Mouse (Mus musculus): ENCODE data around the gene Map3k5. TPM values are rescaled to one million over a fixed set of nuclear protein-coding genes. Genes with fewer than 3 reads are reported as not detected.

The Map3k5 gene
- polyA plus RNA-seq, 1 experiment from 2014 or later: 1.4 TPM

- Histone ChIP-seq H3K27ac (ENCODE audit: low read depth, low read length) (no peak overlapping the region), H3K9me3 (ENCODE audit: control insufficient read depth, low read length) (no peaks in the 10 kb centered on the region), H3K4me3 (ENCODE audit: low read depth, low read length) (no peak overlapping the region), H3K4me2 (ENCODE audit: low read depth) (no peak overlapping the region), H3K9ac (ENCODE audit: low read length) (no peak overlapping the region), H3K4me1 (ENCODE audit: control insufficient read depth, insufficient read depth, low read length) (no peaks in the 10 kb centered on the region), H3K27me3 (ENCODE audit: control insufficient read depth, insufficient read depth, low read length) (no peaks in the 10 kb centered on the region), H3K36me3 (ENCODE audit: control insufficient read depth, insufficient read depth, low read length) (no peaks in the 10 kb centered on the region)
- no peak for ATAC-seq (ENCODE audit: insufficient read depth, low FRiP score, low TSS enrichment)
- no peak for DNase-seq (ENCODE audit: low spot score)
- 87% methylated on average over 3 of the region's 3 CpGs for whole genome bisulfite sequencing
Measured at GRCm38 (mm10) chr10:20018806-20019205, 84.5 kb downstream of the Map3k5 start.

GRCm38 (mm10) chr10:20021256-20021655 is 87.0 kb downstream of the Map3k5 start:
- Histone ChIP-seq H3K27ac (ENCODE audit: low read depth, low read length) (no peak overlapping the region), H3K4me3 (ENCODE audit: low read depth, low read length) (no peak overlapping the region)
- WGBS: 85% methylated on average over 6 of the region's 6 CpGs

GRCm38 (mm10) chr10:20021670-20022468 is 87.6 kb downstream of the Map3k5 start:
- H3K9me3 ChIP-seq (ENCODE audit: control insufficient read depth, low read length): no peaks in the 10 kb centered on the region
- H3K4me2 ChIP-seq (ENCODE audit: low read depth): no peak overlapping the region
- H3K36me3 ChIP-seq (ENCODE audit: control insufficient read depth, insufficient read depth, low read length): no peaks in the 10 kb centered on the region
- no peaks in the 10 kb centered on the region for H3K27me3 ChIP-seq (ENCODE audit: control insufficient read depth, insufficient read depth, low read length)
- 85% methylated on average over 15 of the region's 15 CpGs for WGBS
- no peak overlapping the region for H3K27ac ChIP-seq (ENCODE audit: low read depth, low read length)
- DNase-seq (ENCODE audit: low spot score) (no peak), ATAC-seq (ENCODE audit: insufficient read depth, low FRiP score, low TSS enrichment) (no peak)
- H3K9ac ChIP-seq (ENCODE audit: low read length): no peak overlapping the region
- H3K4me3 ChIP-seq (ENCODE audit: low read depth, low read length): no peak overlapping the region
- no peaks in the 10 kb centered on the region for H3K4me1 ChIP-seq (ENCODE audit: control insufficient read depth, insufficient read depth, low read length)

More at GRCm38 (mm10) chr10:20021256-20021655, 87.0 kb downstream of the Map3k5 start:
- Histone ChIP-seq H3K9ac (ENCODE audit: low read length) (no peak overlapping the region), H3K9me3 (ENCODE audit: control insufficient read depth, low read length) (no peaks in the 10 kb centered on the region), H3K4me2 (ENCODE audit: low read depth) (no peak overlapping the region), H3K27me3 (ENCODE audit: control insufficient read depth, insufficient read depth, low read length) (no peaks in the 10 kb centered on the region), H3K36me3 (ENCODE audit: control insufficient read depth, insufficient read depth, low read length) (no peaks in the 10 kb centered on the region), H3K4me1 (ENCODE audit: control insufficient read depth, insufficient read depth, low read length) (no peaks in the 10 kb centered on the region)
- ATAC-seq (ENCODE audit: insufficient read depth, low FRiP score, low TSS enrichment) (no peak), DNase-seq (ENCODE audit: low spot score) (no peak)

- 70% methylated on average over 10 of the region's 10 CpGs for WGBS
- DNase-seq (ENCODE audit: low spot score) (no peak), ATAC-seq (ENCODE audit: insufficient read depth, low FRiP score, low TSS enrichment) (no peak)
- no peak overlapping the region for H3K27ac ChIP-seq (ENCODE audit: low read depth, low read length)
- H3K27me3 ChIP-seq (ENCODE audit: control insufficient read depth, insufficient read depth, low read length): no peaks in the 10 kb centered on the region
- no peaks in the 10 kb centered on the region for H3K4me1 ChIP-seq (ENCODE audit: control insufficient read depth, insufficient read depth, low read length)
- no peak overlapping the region for H3K4me2 ChIP-seq (ENCODE audit: low read depth)
- H3K9me3 ChIP-seq (ENCODE audit: control insufficient read depth, low read length): no peaks in the 10 kb centered on the region
- no peak overlapping the region for H3K4me3 ChIP-seq (ENCODE audit: low read depth, low read length)
- H3K36me3 ChIP-seq (ENCODE audit: control insufficient read depth, insufficient read depth, low read length): no peaks in the 10 kb centered on the region
- H3K9ac ChIP-seq (ENCODE audit: low read length): no peak overlapping the region
Measured at GRCm38 (mm10) chr10:20022608-20023340, 88.5 kb downstream of the Map3k5 start.

- 75% methylated on average over 10 of the region's 10 CpGs for WGBS
- DNase-seq (ENCODE audit: low spot score) (no peak), ATAC-seq (ENCODE audit: insufficient read depth, low FRiP score, low TSS enrichment) (no peak)
- no peak overlapping the region for H3K4me2 ChIP-seq (ENCODE audit: low read depth)
- H3K36me3 ChIP-seq (ENCODE audit: control insufficient read depth, insufficient read depth, low read length): no peaks in the 10 kb centered on the region
- no peak overlapping the region for H3K9ac ChIP-seq (ENCODE audit: low read length)
- H3K9me3 ChIP-seq (ENCODE audit: control insufficient read depth, low read length): no peaks in the 10 kb centered on the region
- H3K27ac ChIP-seq (ENCODE audit: low read depth, low read length): no peak overlapping the region
- no peaks in the 10 kb centered on the region for H3K27me3 ChIP-seq (ENCODE audit: control insufficient read depth, insufficient read depth, low read length)
- no peaks in the 10 kb centered on the region for H3K4me1 ChIP-seq (ENCODE audit: control insufficient read depth, insufficient read depth, low read length)
- H3K4me3 ChIP-seq (ENCODE audit: low read depth, low read length): no peak overlapping the region
Measured at GRCm38 (mm10) chr10:20023524-20023923, 89.3 kb downstream of the Map3k5 start.

- no peak overlapping the region for H3K27ac ChIP-seq (ENCODE audit: low read depth, low read length)
- no peak overlapping the region for H3K9ac ChIP-seq (ENCODE audit: low read length)
- DNase-seq (ENCODE audit: low spot score): no peak
- ATAC-seq (ENCODE audit: insufficient read depth, low FRiP score, low TSS enrichment): no peak
- no peaks in the 10 kb centered on the region for H3K27me3 ChIP-seq (ENCODE audit: control insufficient read depth, insufficient read depth, low read length)
- H3K4me3 ChIP-seq (ENCODE audit: low read depth, low read length): no peak overlapping the region
- H3K9me3 ChIP-seq (ENCODE audit: control insufficient read depth, low read length): no peaks in the 10 kb centered on the region
- WGBS: 96% methylated on average over 10 of the region's 10 CpGs
- no peaks in the 10 kb centered on the region for H3K4me1 ChIP-seq (ENCODE audit: control insufficient read depth, insufficient read depth, low read length)
- no peaks in the 10 kb centered on the region for H3K36me3 ChIP-seq (ENCODE audit: control insufficient read depth, insufficient read depth, low read length)
- no peak overlapping the region for H3K4me2 ChIP-seq (ENCODE audit: low read depth)
Measured at GRCm38 (mm10) chr10:20024891-20025290, 90.6 kb downstream of the Map3k5 start.

- H3K36me3 ChIP-seq (ENCODE audit: control insufficient read depth, insufficient read depth, low read length): no peaks in the 10 kb centered on the region
- WGBS: 72% methylated on average over 12 of the region's 12 CpGs
- no peak overlapping the region for H3K4me3 ChIP-seq (ENCODE audit: low read depth, low read length)
Measured at GRCm38 (mm10) chr10:20025781-20026520, 91.7 kb downstream of the Map3k5 start.

GRCm38 (mm10) chr10:20030703-20031102 is 96.4 kb downstream of the Map3k5 start:
- no peaks in the 10 kb centered on the region for H3K9me3 ChIP-seq (ENCODE audit: control insufficient read depth, low read length)
- ATAC-seq (ENCODE audit: insufficient read depth, low FRiP score, low TSS enrichment): no peak
- no peak for DNase-seq (ENCODE audit: low spot score)
- WGBS: 87% methylated on average over 1 of the region's 1 CpGs
- no peaks in the 10 kb centered on the region for H3K27me3 ChIP-seq (ENCODE audit: control insufficient read depth, insufficient read depth, low read length)
- H3K36me3 ChIP-seq (ENCODE audit: control insufficient read depth, insufficient read depth, low read length): no peaks in the 10 kb centered on the region
- no peak overlapping the region for H3K27ac ChIP-seq (ENCODE audit: low read depth, low read length)
- no peak overlapping the region for H3K4me3 ChIP-seq (ENCODE audit: low read depth, low read length)
- H3K9ac ChIP-seq (ENCODE audit: low read length): no peak overlapping the region
- H3K4me2 ChIP-seq (ENCODE audit: low read depth): no peak overlapping the region
- H3K4me1 ChIP-seq (ENCODE audit: control insufficient read depth, insufficient read depth, low read length): no peaks in the 10 kb centered on the region

More at GRCm38 (mm10) chr10:20025781-20026520, 91.7 kb downstream of the Map3k5 start:
- ATAC-seq (ENCODE audit: insufficient read depth, low FRiP score, low TSS enrichment) (no peak), DNase-seq (ENCODE audit: low spot score) (no peak)
- no peak overlapping the region for H3K9ac ChIP-seq (ENCODE audit: low read length)
- no peaks in the 10 kb centered on the region for H3K4me1 ChIP-seq (ENCODE audit: control insufficient read depth, insufficient read depth, low read length)
- H3K27me3 ChIP-seq (ENCODE audit: control insufficient read depth, insufficient read depth, low read length): no peaks in the 10 kb centered on the region
- no peak overlapping the region for H3K27ac ChIP-seq (ENCODE audit: low read depth, low read length)
- H3K9me3 ChIP-seq (ENCODE audit: control insufficient read depth, low read length): no peaks in the 10 kb centered on the region
- no peak overlapping the region for H3K4me2 ChIP-seq (ENCODE audit: low read depth)

Measured in neural tube, embryonic 11.5 days (tissue).